Mouse (Mus musculus) liver, postnatal 0 days (tissue): ENCODE measurements around the gene Cited4. TPM values are rescaled to one million over a fixed set of nuclear protein-coding genes. Genes with fewer than 3 reads are reported as not detected.
A peak's percentile ranks its signal among the peaks of the same experiment; 100 is the strongest.

ENCODE experiments used
- ATAC-seq: fragments of 200-750 bp; cut with Nextera tagmentation; 2 replicates; pipeline ENCODE4 v1.8.0; 2017; ENCODE audit warnings: mild to moderate bottlenecking, moderate library complexity
- DNase-seq: peaks from one replicate; pipeline ENCODE4 v3.0.0-alpha.2; 2016
- H3K27ac ChIP-seq: fragments of 300-500 bp; sonication (generic); 2 replicates; pipeline ENCODE4 v1.5.1; 2014; ENCODE audit warnings: antibody characterized with exemption, moderate library complexity, mild to moderate bottlenecking, low read depth
- H3K27me3 ChIP-seq: fragments of 300-500 bp; sonication (generic); 2 replicates; pipeline ENCODE4 v1.6.1; 2014; ENCODE audit warnings: low read length, control low read depth, mixed read lengths; ENCODE audit not compliant: insufficient read depth
- H3K36me3 ChIP-seq: fragments of 300-500 bp; sonication (generic); replicated peaks from 2 replicates; pipeline ENCODE4 v1.6.1; 2014; ENCODE audit warnings: mild to moderate bottlenecking, control low read depth, low read length, moderate library complexity, mixed read lengths; ENCODE audit not compliant: insufficient read depth
- H3K4me1 ChIP-seq: fragments of 300-500 bp; sonication (generic); 2 replicates; pipeline ENCODE4 v1.6.1; 2014; ENCODE audit warnings: antibody characterized with exemption, mild to moderate bottlenecking, control low read depth; ENCODE audit not compliant: insufficient read depth
- H3K4me2 ChIP-seq: fragments of 300-500 bp; sonication (generic); 2 replicates; pipeline ENCODE4 v1.6.1; 2014; ENCODE audit warnings: low read depth, mild to moderate bottlenecking, low read length, moderate library complexity, mixed read lengths
- H3K4me3 ChIP-seq: fragments of 300-500 bp; sonication (generic); 2 replicates; pipeline ENCODE4 v1.5.1; 2014; ENCODE audit warnings: low read depth, low read length
- H3K9ac ChIP-seq: fragments of 300-500 bp; sonication (generic); replicated peaks from 2 replicates; pipeline ENCODE4 v1.6.1; 2014; ENCODE audit warnings: mild to moderate bottlenecking, moderate library complexity
- H3K9me3 ChIP-seq: fragments of 300-500 bp; sonication (generic); 2 replicates; pipeline ENCODE4 v1.6.1; 2016; ENCODE audit warnings: mild to moderate bottlenecking, control low read depth, low read length, mixed read lengths
- CTCF ChIP-seq: sonication (generic); IDR thresholded peaks from 2 replicates; pipeline ENCODE4 v1.5.1; 2016; ENCODE audit warnings: antibody characterized with exemption, low read depth
- EP300 ChIP-seq: IDR thresholded peaks from 2 replicates; pipeline ENCODE4 v1.6.1; 2016; ENCODE audit warnings: antibody characterized with exemption, low read depth, mild to moderate bottlenecking
- WGBS: fragments of 180-500 bp; shearing (Covaris S2); extraction: QIAGEN DNeasy Blood & Tissue Kit; methylation state at CpG from one replicate; pipeline ENCODE4 v1.1.7; 2014; ENCODE audit not compliant: insufficient replicate concordance; 5-methylcytosine and 5-hydroxymethylcytosine counted together
- polyA plus RNA-seq: library from polyadenylated mRNA; unstranded; fragments of >200 nt; fragmentation: Nextera tagmentation; extraction: Ambion mirVana; gene quantifications from 2 replicates; pipeline ENCODE4 v1.2.1, GENCODE M21; 2015

Cited4 gene
- polyA plus RNA-seq, result 21.2 and 22.9 TPM in 2 replicates

GRCm38 (mm10) chr4:120666358-120667024, at the start of gene Cited4:
Cited4 (plus strand) TSS chr4:120666572.
- WGBS, result under 1% methylated on average over 50 of the region's 50 CpGs
- ATAC-seq, result peak; percentile 90
- H3K4me1 ChIP-seq, result peaks cover 28% of the 10 kb centered on the region

GRCm38 (mm10) chr4:120627728-120628127, 38.6 kb upstream of the Cited4 start:
- no peak overlapping the region for H3K4me3 ChIP-seq
- 65% methylated on average over 6 of the region's 6 CpGs for WGBS
- no peaks in the 10 kb centered on the region for H3K27me3 ChIP-seq
- no peak overlapping the region for H3K27ac ChIP-seq
- ATAC-seq (no peak), DNase-seq (no peak)
- no peaks in the 10 kb centered on the region for H3K9me3 ChIP-seq
- no peaks in the 10 kb centered on the region for H3K36me3 ChIP-seq
- no peak overlapping the region for H3K4me2 ChIP-seq
- TF ChIP-seq EP300 (no peak), CTCF (no peak)
- no peak overlapping the region for H3K9ac ChIP-seq
- H3K4me1 ChIP-seq, result peaks cover 14% of the 10 kb centered on the region

More at GRCm38 (mm10) chr4:120666358-120667024, at the start of gene Cited4:
- Histone ChIP-seq H3K4me2 (peak within 1 kb of the TSS; percentile 100), H3K9me3 (no peaks in the 10 kb centered on the region), H3K27ac (peak within 1 kb of the TSS; percentile 36; the same call in 1 of the 2 replicates), H3K36me3 (no peaks in the 10 kb centered on the region), H3K9ac (peak within 1 kb of the TSS; percentile 76), H3K4me3 (peak within 1 kb of the TSS; percentile 85), H3K27me3 (no peaks in the 10 kb centered on the region)
- peak; percentile 97 for DNase-seq
- TF ChIP-seq EP300 (no peak), CTCF (no peak)

GRCm38 (mm10) chr4:120630218-120630931, 36.0 kb upstream of the Cited4 start:
- Histone ChIP-seq H3K4me1 (peaks cover 14% of the 10 kb centered on the region), H3K9me3 (no peaks in the 10 kb centered on the region), H3K4me2 (no peak overlapping the region), H3K27ac (0 out of 2 replicates have a peak overlapping the region, but pooled peaks have one; percentile 36), H3K4me3 (no peak overlapping the region), H3K36me3 (no peaks in the 10 kb centered on the region), H3K9ac (no peak overlapping the region), H3K27me3 (no peaks in the 10 kb centered on the region)
- 39% methylated on average over 8 of the region's 8 CpGs for WGBS
- ATAC-seq, result peak; percentile 42; the same call in 1 of the 2 replicates
- TF ChIP-seq EP300 (peak; percentile 96), CTCF (no peak)
- DNase-seq, result no peak

GRCm38 (mm10) chr4:120631828-120632227, 34.5 kb upstream of the Cited4 start:
- peak; percentile 81 for ATAC-seq
- TF ChIP-seq CTCF, result no peak
- TF ChIP-seq EP300, result peak; percentile 17; the same call in 1 of the 2 replicates
- H3K27ac ChIP-seq, result peak overlapping the region; percentile 68
- H3K9ac ChIP-seq, result no peak overlapping the region; the same call in 1 of the 2 replicates
- H3K27me3 ChIP-seq, result no peaks in the 10 kb centered on the region
- peaks cover 14% of the 10 kb centered on the region for H3K4me1 ChIP-seq
- WGBS, result 45% methylated on average over 6 of the region's 6 CpGs
- H3K36me3 ChIP-seq, result no peaks in the 10 kb centered on the region
- peak overlapping the region; percentile 24; the same call in 1 of the 2 replicates for H3K4me2 ChIP-seq
- no peaks in the 10 kb centered on the region for H3K9me3 ChIP-seq
- no peak overlapping the region for H3K4me3 ChIP-seq
- DNase-seq, result no peak

- ATAC-seq (no peak), DNase-seq (no peak)
- H3K36me3 ChIP-seq, result no peaks in the 10 kb centered on the region
- H3K27ac ChIP-seq, result no peak overlapping the region
- no peak overlapping the region for H3K9ac ChIP-seq
- no peaks in the 10 kb centered on the region for H3K27me3 ChIP-seq
- H3K4me2 ChIP-seq, result no peak overlapping the region
- H3K9me3 ChIP-seq, result no peaks in the 10 kb centered on the region
- no peak for TF ChIP-seq CTCF
- no peak for TF ChIP-seq EP300
- no peak overlapping the region for H3K4me3 ChIP-seq
- 76% methylated on average over 2 of the region's 2 CpGs for WGBS
- H3K4me1 ChIP-seq, result peaks cover 14% of the 10 kb centered on the region
Measured at GRCm38 (mm10) chr4:120635351-120635750, 31.0 kb upstream of the Cited4 start.

DNA sequence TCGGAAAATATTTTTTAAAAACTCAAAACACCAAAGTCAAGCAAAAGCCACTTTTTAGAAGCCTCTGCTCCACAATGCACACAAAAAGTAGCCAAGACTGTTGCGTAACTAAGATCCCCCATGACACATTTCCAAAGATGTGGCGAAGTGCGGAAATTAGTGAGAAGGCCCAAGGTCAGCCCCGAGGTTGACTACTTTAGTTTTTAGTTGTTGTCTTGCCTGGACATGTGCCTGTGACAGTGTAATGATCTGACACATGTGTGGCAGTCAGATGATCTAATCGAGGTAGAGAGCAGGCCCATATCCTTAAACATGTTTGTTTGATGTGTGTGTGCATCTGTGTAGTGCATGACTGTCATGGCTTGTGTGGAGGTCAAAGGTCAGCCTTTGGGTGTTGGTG, 24.4 kb upstream of the Cited4 start:
- Histone ChIP-seq H3K9ac (no peak overlapping the region), H3K27ac (no peak overlapping the region), H3K4me1 (no peaks in the 10 kb centered on the region), H3K27me3 (no peaks in the 10 kb centered on the region; the same call in 1 of the 2 replicates), H3K4me3 (no peak overlapping the region), H3K4me2 (no peak overlapping the region), H3K9me3 (no peaks in the 10 kb centered on the region), H3K36me3 (no peaks in the 10 kb centered on the region)
- no peak for ATAC-seq
- WGBS, result 86% methylated on average over 6 of the region's 6 CpGs
- no peak for TF ChIP-seq EP300
- no peak for TF ChIP-seq CTCF
- DNase-seq, result no peak
